ENCODE assay signal across 9 mouse cellular contexts in genomic region chr9:59661298-59661975, GRCm38 (mm10). TPM values are rescaled to one million over a fixed set of nuclear protein-coding genes. Genes with fewer than 3 reads are reported as not detected.
DNase-seq lines count a peak whose midpoint lies in the region; ATAC-seq and TF ChIP-seq lines count a peak whose summit lies in the region.
"Had no signal": no experiment of that assay in that cellular context is flagged by ENCODE, and none has a peak within 500 bp of the region (broad histone marks: within the 10 kb centered on the region; RNA-seq: fewer than 3 reads in every experiment).

No protein-coding gene starts in this region.

- no peak for DNase-seq in gastrocnemius, adult 2 months
- no peak for DNase-seq in gastrocnemius, adult 18-20 months (ENCODE audit: low spot score)
- no peak for DNase-seq in testis, postnatal 14 days (ENCODE audit: low spot score)
- DNase-seq in liver, embryonic 11.5 days (ENCODE audit: low spot score), result no peak
- no peak for DNase-seq in lung, adult 2 months
- DNase-seq in left cerebral cortex, postnatal 14 days (ENCODE audit: low spot score in 2 of 2), result no peak

- H3K27ac ChIP-seq in gastrocnemius, adult 2 months, result peak overlapping the region; percentile 99
- H3K27ac ChIP-seq in testis, adult 2 months (ENCODE audit: control insufficient read depth, insufficient read depth, low read depth, low read length), result peak overlapping the region; percentile 58; the same call in 1 of the 2 replicates
- no peak overlapping the region for H3K27ac ChIP-seq in liver, embryonic 11.5 days (ENCODE audit: low read depth, low read length)

- peak; percentile 61 for ATAC-seq in liver, embryonic 11.5 days (replicated peaks; ENCODE audit: low FRiP score)
- no peak for ATAC-seq in monocyte, adult 5-6 weeks (replicated peaks; ENCODE audit: insufficient number of reproducible peaks, low FRiP score, low TSS enrichment, poor library complexity, severe bottlenecking)
- ATAC-seq: CD4-positive, CD25-positive, alpha-beta regulatory T cell, adult 4 months had no signal

- H3K4me3 ChIP-seq in gastrocnemius, adult 2 months, result peak overlapping the region; percentile 93
- peak overlapping the region; percentile 86 for H3K4me3 ChIP-seq in testis, adult 2 months (ENCODE audit: control insufficient read depth, low read depth, low read length)
- peak overlapping the region; percentile 19; the same call in 1 of the 2 replicates for H3K4me3 ChIP-seq in liver, embryonic 11.5 days (ENCODE audit: low read depth, low read length)
- H3K4me3 ChIP-seq in lung, adult 2 months (replicated peaks; ENCODE audit: extremely low read depth, low read depth, low read length), result no peak overlapping the region

- H3K4me2 ChIP-seq in liver, embryonic 11.5 days, result peak overlapping the region; percentile 85

- H3K9me3 ChIP-seq in liver, embryonic 11.5 days (ENCODE audit: control insufficient read depth, low read length), result no peaks in the 10 kb centered on the region

- H3K4me1 ChIP-seq in testis, adult 2 months (ENCODE audit: control insufficient read depth, insufficient read depth, low read length), result peaks cover 21% of the 10 kb centered on the region
- peaks cover 35% of the 10 kb centered on the region for H3K4me1 ChIP-seq in liver, embryonic 11.5 days (replicated peaks; ENCODE audit: control insufficient read depth, insufficient read depth, low read length)
- H3K4me1 ChIP-seq in lung, adult 2 months (ENCODE audit: control insufficient read depth, insufficient read depth, low read length), result peaks cover 27% of the 10 kb centered on the region

- TF ChIP-seq CTCF in gastrocnemius, adult 2 months (IDR thresholded peaks at IDR 0.05), result no peak
- no peak for TF ChIP-seq CTCF in testis, adult 2 months (IDR thresholded peaks at IDR 0.05; ENCODE audit: control insufficient read depth, insufficient read depth, insufficient replicate concordance, low read depth, low read length)
- no peak for TF ChIP-seq CTCF in lung, adult 2 months (IDR thresholded peaks at IDR 0.05; ENCODE audit: insufficient read depth, low read length)

- TF ChIP-seq POLR2A in testis, adult 2 months (IDR thresholded peaks at IDR 0.05; ENCODE audit: control insufficient read depth, low read depth, low read length), result no peak
- TF ChIP-seq POLR2A in lung, adult 2 months (IDR thresholded peaks at IDR 0.05; ENCODE audit: borderline replicate concordance, extremely low read depth, low read depth, low read length), result no peak

- no peaks in the 10 kb centered on the region for H3K36me3 ChIP-seq in testis, adult 2 months (ENCODE audit: control insufficient read depth, insufficient read depth, low read length)
- H3K36me3 ChIP-seq in liver, embryonic 11.5 days (ENCODE audit: control insufficient read depth, insufficient read depth, low read length), result peaks cover 36% of the 10 kb centered on the region; the same call in 1 of the 2 replicates

- no peaks in the 10 kb centered on the region for H3K27me3 ChIP-seq in testis, adult 2 months (ENCODE audit: control insufficient read depth, insufficient read depth, low read length)
- H3K27me3 ChIP-seq in liver, embryonic 11.5 days (replicated peaks; ENCODE audit: control insufficient read depth, insufficient read depth, low read length), result peaks cover 2% of the 10 kb centered on the region; the same call in 1 of the 2 replicates

- 0 out of 2 replicates have a peak overlapping the region, but pooled peaks have one; percentile 38 for H3K9ac ChIP-seq in liver, embryonic 11.5 days (ENCODE audit: low read depth, low read length)

- 54% methylated on average over 6 of the region's 6 CpGs for WGBS in liver, embryonic 11.5 days
- WGBS in lung, adult 2 months, result 58% methylated on average over 6 of the region's 6 CpGs

- intact Hi-C loops in gastrocnemius, adult 2 months (cut with DNase I), result no loop called here
- intact Hi-C loops in left cerebral cortex, postnatal 14 days (cut with DNase I), result no loop called here

RNA-seq across cellular contexts. Expression of gene Pkm, which starts 5.3 kb away (rescaled TPM):
- 1,000 to 10,000 TPM; 2,556 to 3,331 TPM for total RNA-seq in gastrocnemius, adult 2 months (2021)
- 1,000 to 10,000 TPM; 2,790 to 2,981 TPM for total RNA-seq in gastrocnemius, adult 18-20 months (2021)
- polyA plus RNA-seq in testis, adult 2 months (2012; rRNA removed), result 491 and 510 TPM in 2 replicates
- polyA plus RNA-seq in liver, embryonic 11.5 days (2014; fragmentation: Nextera tagmentation; extraction: Ambion mirVana), result 1,209 and 1,320 TPM in 2 replicates
- total RNA-seq in monocyte, adult 5-6 weeks (2017), result 498 to 575 TPM (median 546 TPM) in 3 replicates
- 559 and 708 TPM in 2 replicates for polyA plus RNA-seq in lung, adult 2 months (2012; rRNA removed)
- total RNA-seq in left cerebral cortex, postnatal 14 days (2021), result 100 to 1,000 TPM; 876 TPM

RNA-seq across cellular contexts. Expression of gene Gramd2, which starts 18.5 kb away (rescaled TPM):
- total RNA-seq in gastrocnemius, adult 2 months (2021), result under 1 TPM; 0.11 to 0.13 TPM
- total RNA-seq in gastrocnemius, adult 18-20 months (2021), result under 1 TPM in 1 of 2 experiments, not detected in 1; 0.07 TPM
- 14.5 and 17.9 TPM in 2 replicates for polyA plus RNA-seq in testis, adult 2 months (2012; rRNA removed)
- polyA plus RNA-seq in liver, embryonic 11.5 days (2014; fragmentation: Nextera tagmentation; extraction: Ambion mirVana), result 0.16 and 0.25 TPM in 2 replicates
- total RNA-seq in monocyte, adult 5-6 weeks (2017), result 0.19 to 0.53 TPM (median 0.49 TPM) in 3 replicates
- 113 and 115 TPM in 2 replicates for polyA plus RNA-seq in lung, adult 2 months (2012; rRNA removed)
- total RNA-seq in left cerebral cortex, postnatal 14 days (2021), result 10 to 100 TPM in 1 of 2 experiments, 1 to 10 TPM in 1; 9.6 to 11.0 TPM
- polyA plus RNA-seq: CD4-positive, CD25-positive, alpha-beta regulatory T cell, adult 4 months had no signal

RNA-seq across cellular contexts. Expression of gene Parp6, which starts 44.4 kb away (rescaled TPM):
- total RNA-seq in gastrocnemius, adult 2 months (2021), result 10 to 100 TPM; 25.7 to 26.0 TPM
- 10 to 100 TPM; 24.2 to 24.7 TPM for total RNA-seq in gastrocnemius, adult 18-20 months (2021)
- polyA plus RNA-seq in testis, adult 2 months (2012; rRNA removed), result 34.5 and 35.6 TPM in 2 replicates
- 13.8 and 17.2 TPM in 2 replicates for polyA plus RNA-seq in liver, embryonic 11.5 days (2014; fragmentation: Nextera tagmentation; extraction: Ambion mirVana)
- total RNA-seq in monocyte, adult 5-6 weeks (2017), result 19.9 to 29.5 TPM (median 25.5 TPM) in 3 replicates
- 23.5 and 43.6 TPM in 2 replicates for polyA plus RNA-seq in lung, adult 2 months (2012; rRNA removed)
- total RNA-seq in left cerebral cortex, postnatal 14 days (2021), result 100 to 1,000 TPM; 184 to 209 TPM
